Mouse (Mus musculus) liver, postnatal 0 days (tissue): ENCODE measurements around the gene Thsd7b.

Experiments used
- CTCF ChIP-seq: sonication (generic); IDR thresholded peaks from 2 replicates; pipeline ENCODE4 v1.5.1; 2016; ENCODE audit warnings: antibody characterized with exemption, low read depth
- EP300 ChIP-seq: IDR thresholded peaks from 2 replicates; pipeline ENCODE4 v1.6.1; 2016; ENCODE audit warnings: antibody characterized with exemption, low read depth, mild to moderate bottlenecking

DNA sequence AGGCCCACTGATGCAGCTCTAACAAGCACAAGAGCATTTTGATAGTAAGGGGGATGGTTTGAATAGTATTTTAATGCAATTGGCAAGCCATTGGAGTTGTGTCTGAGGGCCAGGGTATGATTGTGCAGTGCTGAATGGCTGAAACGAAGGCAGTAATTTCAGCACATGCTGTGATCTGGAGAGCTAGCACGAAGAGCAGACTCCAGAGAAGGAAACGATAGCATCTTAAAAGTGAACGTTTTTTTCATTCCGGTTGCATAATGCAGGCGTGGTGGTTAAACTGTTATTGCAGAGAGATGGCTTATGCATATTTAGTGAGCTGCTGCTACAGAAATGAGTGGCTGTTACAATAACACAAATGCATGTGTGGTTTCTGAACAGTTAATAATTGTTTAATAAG lies 51.3 kb downstream of the Thsd7b start:
- TF ChIP-seq CTCF (no peak), EP300 (no peak)
